Mouse (Mus musculus) left cerebral cortex, postnatal 14 days (tissue): Measurements from ENCODE around the gene Rell1. TPM values are rescaled to one million over a fixed set of nuclear protein-coding genes. Genes with fewer than 3 reads are reported as not detected.
A peak's percentile ranks its signal among the peaks of the same experiment; 100 is the strongest.

Experiments
- DNase-seq, 2 experiments: peaks; one replicate each; pipeline ENCODE4 v3.0.0; 2021 to 2022; ENCODE audit warnings: low spot score in 2 of 2, mixed read lengths in 1 of 2
- intact Hi-C: fragments of 180-260 bp; cut with DNase I; formaldehyde crosslinking; loops from one replicate; pipeline ENCODE4 v1.15.1; 2025
- total RNA-seq, 2 experiments: library from RNA; stranded (reverse); gene quantifications; 2 replicates each; pipeline ENCODE4 v1.2.3; 2021

Gene Rell1
- total RNA-seq, 2 experiments from 2014 or later, result 11.2 to 14.7 TPM

- intact Hi-C loops, result no loop called here
- DNase-seq, result no peak
Observed at GRCm38 (mm10) chr5:63957607-63958006, 11.1 kb downstream of the Rell1 start.

DNA sequence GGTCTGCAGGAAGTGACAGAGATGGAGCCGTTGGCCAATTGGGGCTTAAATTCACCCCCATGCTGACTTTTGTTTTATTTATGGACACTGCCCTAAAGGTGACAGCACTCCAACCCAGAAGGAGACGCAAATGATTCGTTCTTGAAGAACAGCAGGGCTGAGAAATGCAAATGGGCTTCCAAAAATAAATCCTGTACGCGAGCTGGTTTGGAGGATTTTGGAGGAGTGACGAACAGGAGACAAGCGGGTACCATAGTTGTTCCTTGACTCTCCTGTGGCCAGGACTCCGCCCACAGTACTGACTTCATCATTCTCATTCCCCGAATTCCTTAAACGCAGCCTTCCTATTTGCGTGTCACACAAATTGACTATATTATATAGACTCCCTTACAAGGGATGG, 12.3 kb downstream of the Rell1 start:
- DNase-seq, result no peak
- intact Hi-C loops, result no loop called here

GRCm38 (mm10) chr5:63953401-63954032, 15.2 kb downstream of the Rell1 start:
- intact Hi-C loops, result no loop called here
- no peak for DNase-seq

GRCm38 (mm10) chr5:63952039-63952438, 16.7 kb downstream of the Rell1 start:
- intact Hi-C loops, result no loop called here
- DNase-seq, result no peak

DNA sequence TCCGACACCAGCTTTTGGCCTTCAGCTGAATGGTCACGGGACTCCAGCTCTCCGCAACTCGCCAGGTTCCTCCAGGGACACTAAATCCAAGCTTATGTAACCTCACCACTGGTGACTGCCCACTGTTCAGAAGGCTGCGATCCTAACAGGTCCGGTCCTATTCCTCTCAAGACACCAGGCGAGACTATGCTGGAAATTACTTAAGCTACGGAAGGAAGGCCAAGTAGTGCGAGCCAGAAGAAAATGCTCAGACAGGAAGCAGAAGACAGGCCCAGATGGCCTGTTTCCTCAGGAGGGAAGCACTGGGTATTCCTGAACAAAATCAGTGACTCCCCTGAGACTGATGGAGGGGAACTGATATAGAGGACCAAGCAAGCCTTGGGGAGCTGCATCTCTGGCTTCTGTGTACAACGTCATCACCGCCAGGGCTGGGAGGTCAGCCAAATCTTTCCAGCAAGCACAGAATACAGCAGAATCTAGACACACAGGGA, 17.2 kb downstream of the Rell1 start:
- intact Hi-C loops, result no loop called here
- no peak for DNase-seq

DNA sequence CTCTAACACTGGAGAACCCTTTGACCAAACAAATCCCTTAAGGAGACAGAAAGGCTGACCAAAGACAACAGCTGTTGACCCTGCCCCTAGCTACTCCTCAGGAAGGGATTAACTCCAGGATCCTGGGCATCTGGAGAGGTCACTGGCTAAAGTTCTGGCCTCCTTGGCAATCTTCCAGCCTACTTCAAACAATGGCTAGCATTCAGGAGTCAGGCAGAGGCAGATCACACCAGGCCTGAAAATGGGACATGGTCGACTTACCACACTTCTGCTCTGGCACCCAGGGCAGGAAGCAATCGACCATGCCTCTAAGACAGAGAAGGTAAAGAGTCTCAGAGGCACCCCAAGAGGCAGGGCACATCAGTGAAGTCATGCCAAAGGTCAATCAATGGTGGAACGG, 19.5 kb downstream of the Rell1 start:
- intact Hi-C loops, result no loop called here
- DNase-seq, result no peak

DNA sequence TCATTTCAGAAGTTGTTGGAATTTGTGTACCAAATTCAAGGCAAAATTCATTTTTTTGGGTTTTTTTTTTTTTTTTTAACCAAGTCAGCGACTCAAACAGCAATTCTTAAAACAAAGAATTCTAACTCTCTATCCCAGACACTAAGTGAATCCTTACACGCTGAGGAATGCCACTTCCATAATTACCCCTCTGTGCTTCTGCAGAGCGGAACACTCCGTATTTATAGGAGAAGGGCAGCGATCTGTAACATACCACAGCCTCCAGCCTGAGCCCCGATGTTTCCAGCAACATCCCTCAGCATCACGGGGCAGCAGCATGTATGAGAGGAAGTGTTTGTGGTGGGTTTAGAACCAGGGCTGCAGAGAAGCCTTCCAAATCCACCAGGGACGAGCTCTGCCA, 21.2 kb downstream of the Rell1 start:
- intact Hi-C loops, result no loop called here
- DNase-seq, result no peak

GRCm38 (mm10) chr5:63943291-63943690, 25.4 kb downstream of the Rell1 start:
- no peak for DNase-seq
- intact Hi-C loops, result no loop called here

GRCm38 (mm10) chr5:63941891-63942290, 26.8 kb downstream of the Rell1 start:
- no peak for DNase-seq
- intact Hi-C loops, result no loop called here

DNA sequence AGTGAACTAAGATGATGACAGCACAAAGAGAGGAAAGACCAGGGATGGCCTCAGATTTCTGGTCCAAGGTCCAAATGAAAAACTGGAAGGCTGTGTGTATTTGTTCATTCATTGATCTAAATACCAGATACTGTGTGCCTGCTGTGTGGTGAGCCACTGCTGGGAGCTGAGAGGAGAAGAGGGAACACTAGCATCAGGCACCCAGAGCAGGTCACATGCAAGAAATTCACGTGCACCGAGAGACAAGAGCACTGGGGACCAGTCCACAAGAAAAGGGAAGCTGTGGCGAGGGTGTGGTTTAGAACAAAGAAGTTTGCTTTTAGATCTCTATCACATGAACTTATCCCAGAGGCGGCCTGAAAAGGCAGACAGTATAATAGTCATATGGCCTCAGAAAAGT, 30.1 kb downstream of the Rell1 start:
- peak in 1 of 2 experiments; percentile 20 for DNase-seq
- intact Hi-C loops, result no loop called here

DNA sequence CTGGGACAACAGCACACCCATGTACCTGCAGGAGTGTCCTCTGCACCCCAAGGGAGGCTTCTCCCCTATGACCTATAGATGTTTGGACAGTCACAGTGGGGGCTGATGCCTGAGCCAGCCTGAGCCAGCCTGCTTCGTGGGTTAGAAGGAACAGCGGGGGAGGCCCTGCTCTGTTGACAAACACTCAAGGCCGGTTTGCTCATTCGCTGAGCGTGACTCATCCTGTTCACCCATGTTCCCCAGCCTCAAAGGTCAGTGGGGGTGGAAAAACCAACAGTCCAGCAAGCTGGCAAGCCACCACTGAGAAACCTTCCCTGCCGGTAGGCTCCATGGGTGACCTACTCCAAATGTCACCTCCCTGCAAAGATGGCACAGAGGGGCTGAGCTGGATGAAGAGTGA, 32.0 kb downstream of the Rell1 start:
- DNase-seq, result no peak
- intact Hi-C loops, result no loop called here

- no peak for DNase-seq
Observed at GRCm38 (mm10) chr5:63935581-63935980, 33.1 kb downstream of the Rell1 start.

DNA sequence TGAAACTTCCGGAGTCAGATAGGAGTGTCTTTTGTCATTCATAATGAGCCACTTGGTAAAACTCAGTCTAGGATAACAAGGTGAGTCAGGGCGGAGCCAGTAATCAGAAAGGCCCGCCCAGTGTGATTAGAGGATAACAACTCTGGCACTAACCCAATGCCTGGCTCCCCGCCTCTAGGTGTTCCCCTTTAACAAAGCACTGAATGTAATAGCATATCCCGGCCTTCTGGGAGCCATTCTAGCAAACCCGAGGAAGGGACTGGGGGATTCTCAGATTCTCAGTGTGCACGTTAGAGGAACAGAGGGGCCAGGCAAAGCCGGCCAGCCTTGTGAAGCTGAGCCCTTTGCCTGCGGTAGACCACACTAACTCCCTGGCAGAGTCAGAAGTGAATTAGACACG, 35.9 kb downstream of the Rell1 start:
- DNase-seq, result no peak
- intact Hi-C loops, result no loop called here

More at GRCm38 (mm10) chr5:63935581-63935980, 33.1 kb downstream of the Rell1 start:
- intact Hi-C loops, result no loop called here

DNA sequence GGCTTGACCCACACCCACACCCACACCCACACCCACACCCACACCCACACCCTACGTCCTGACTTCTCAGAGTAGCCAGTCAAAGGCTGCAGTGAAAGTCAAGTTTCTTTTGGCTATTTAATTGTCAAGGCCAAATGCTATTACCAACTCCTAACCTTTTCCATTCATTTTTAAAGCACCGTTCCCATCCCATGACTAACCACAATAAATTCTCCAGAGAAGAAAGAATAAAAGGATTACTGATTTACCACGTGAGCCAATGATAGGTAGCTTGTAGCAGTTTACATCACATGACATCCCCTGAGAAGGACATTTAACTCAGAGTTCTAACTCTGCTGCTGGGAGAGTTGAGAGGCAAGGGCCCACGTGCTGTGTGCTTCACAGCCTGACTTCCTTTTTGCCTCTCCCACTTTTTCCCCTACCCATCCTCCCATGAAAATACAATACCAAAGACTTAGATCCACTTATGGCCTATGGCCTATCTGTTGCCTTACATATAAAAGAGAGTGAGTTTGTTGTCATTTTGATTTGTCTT, 37.8 kb downstream of the Rell1 start:
- no peak for DNase-seq
- intact Hi-C loops, result no loop called here

DNA sequence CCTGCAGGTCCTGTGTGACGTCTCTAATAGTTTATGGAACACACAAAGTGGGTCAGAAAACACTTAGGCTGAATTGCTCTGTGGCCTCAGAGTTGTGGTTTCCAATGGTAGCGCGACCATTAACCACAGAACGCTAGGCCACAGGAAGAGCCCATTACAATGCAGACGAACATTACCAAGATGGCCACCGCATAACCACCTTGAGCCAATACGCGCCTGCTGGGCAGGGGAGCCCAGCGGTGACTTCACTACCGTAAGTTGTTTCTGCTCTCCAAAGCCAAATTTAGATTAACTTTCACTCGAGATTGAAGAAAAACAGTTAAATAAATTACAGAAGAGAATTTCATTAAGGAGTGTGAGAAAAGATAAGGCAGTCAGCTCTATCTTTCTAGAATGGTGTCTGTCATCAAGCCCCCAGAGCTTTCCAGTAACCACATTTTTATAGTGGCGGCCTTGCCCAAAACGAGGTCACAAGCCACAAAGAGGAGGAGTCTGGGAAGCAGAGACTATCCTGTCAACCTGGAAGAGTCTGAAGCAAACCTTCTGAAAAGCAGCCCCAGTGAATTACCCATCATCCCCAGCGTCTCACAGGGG, 43.6 kb downstream of the Rell1 start:
- DNase-seq, result no peak
- intact Hi-C loops, result no loop called here

GRCm38 (mm10) chr5:63923305-63924025, 45.2 kb downstream of the Rell1 start:
- no peak for DNase-seq
- intact Hi-C loops, result no loop called here

DNA sequence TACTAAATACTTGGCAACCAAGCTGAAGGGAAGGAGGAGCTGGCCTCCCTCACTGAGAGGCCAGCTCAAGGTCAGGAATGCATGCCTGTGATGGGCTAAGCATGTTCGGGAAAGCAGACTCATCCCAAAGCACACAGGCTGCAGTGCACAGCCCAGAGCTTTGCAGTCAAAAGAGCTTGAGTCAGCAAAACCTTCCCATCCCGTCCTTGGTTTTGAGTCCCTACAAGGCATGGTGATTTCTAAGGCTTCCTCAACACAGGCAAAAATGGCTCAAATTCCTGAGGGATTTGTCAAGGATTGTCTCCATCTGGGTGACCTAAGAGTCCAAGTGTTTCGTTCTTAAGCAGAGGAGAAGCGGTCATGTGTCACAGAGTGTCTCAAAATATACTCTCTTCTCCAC, 50.5 kb downstream of the Rell1 start:
- intact Hi-C loops, result no loop called here
- DNase-seq, result no peak

- DNase-seq, result no peak
- intact Hi-C loops, result no loop called here
Observed at GRCm38 (mm10) chr5:63916457-63917139, 52.1 kb downstream of the Rell1 start.

- intact Hi-C loops, result no loop called here
- DNase-seq, result no peak
Observed at GRCm38 (mm10) chr5:63914896-63915295, 53.8 kb downstream of the Rell1 start.
